Mouse (Mus musculus) MEL (cell line): ENCODE measurements at regions not wholly inside any gene's neighbourhood (a gene's known extent, or its start where the extent isn't known, plus 50 kb on each side); places are given as distances from the start of the nearest gene placed in this dataset.

Experiments used
- DNase-seq: peaks from one replicate; pipeline ENCODE4 v3.0.0; 2011; ENCODE audit warnings: low read depth, low spot score
- H3K27ac ChIP-seq: 2 replicates; pipeline ENCODE4 v1.5.1; 2012; ENCODE audit warnings: low read depth, mild to moderate bottlenecking, control low read depth, low read length, moderate library complexity; ENCODE audit not compliant: control insufficient read depth
- H3K27me3 ChIP-seq, 2 experiments: fragments of 150-350 bp in 1 of 2; sonication (generic) in 1 of 2; 2 replicates each; pipeline ENCODE4 v1.6.1; 2012; ENCODE audit warnings: low read length in 2 of 2, mild to moderate bottlenecking in 2 of 2, improper control_type of control experiment in 1 of 2, moderate library complexity in 1 of 2; ENCODE audit not compliant: insufficient read depth in 2 of 2, control insufficient read depth in 1 of 2
- H3K36me3 ChIP-seq, 2 experiments: 2 replicates each; pipeline ENCODE4 v1.6.1; 2012 to 2014; ENCODE audit warnings: low read length in 2 of 2, improper control_type of control experiment in 1 of 2, inconsistent platforms in 1 of 2, mild to moderate bottlenecking in 1 of 2; ENCODE audit not compliant: insufficient read depth in 2 of 2, control insufficient read depth in 1 of 2
- H3K4me1 ChIP-seq, 2 experiments: fragments of 150-350 bp in 1 of 2; sonication (generic) in 1 of 2; 2 replicates each; pipeline ENCODE4 v1.6.1; 2012; ENCODE audit warnings: low read length in 2 of 2, improper control_type of control experiment in 1 of 2, mild to moderate bottlenecking in 1 of 2; ENCODE audit not compliant: insufficient read depth in 2 of 2, control insufficient read depth in 1 of 2
- H3K4me3 ChIP-seq, 2 experiments: fragments of 150-350 bp in 1 of 2; sonication (generic) in 1 of 2; 2 replicates each; pipeline ENCODE4 v1.5.1; 2012; ENCODE audit warnings: low read depth in 2 of 2, low read length in 2 of 2, mild to moderate bottlenecking in 2 of 2, moderate library complexity in 2 of 2, control low read depth in 1 of 2, improper control_type of control experiment in 1 of 2; ENCODE audit not compliant: control insufficient read depth in 1 of 2, insufficient read depth in 1 of 2
- H3K79me2 ChIP-seq: 2 replicates; pipeline ENCODE4 v1.6.1; 2012; ENCODE audit warnings: mild to moderate bottlenecking, low read length, moderate library complexity; ENCODE audit not compliant: control insufficient read depth, poor library complexity, insufficient read depth
- H3K9ac ChIP-seq: 2 replicates; pipeline ENCODE4 v1.6.1; 2012; ENCODE audit warnings: low read depth, mild to moderate bottlenecking, control low read depth, low read length, moderate library complexity; ENCODE audit not compliant: control insufficient read depth, poor library complexity, severe bottlenecking
- H3K9me3 ChIP-seq: fragments of 150-350 bp; sonication (generic); replicated peaks from 2 replicates; pipeline ENCODE4 v1.6.1; 2012; ENCODE audit warnings: mild to moderate bottlenecking, low read length, improper control_type of control experiment, moderate library complexity; ENCODE audit not compliant: insufficient read depth
- EP300 ChIP-seq, 2 experiments: IDR thresholded peaks; 2 replicates each; pipeline ENCODE4 v1.6.1; 2011; ENCODE audit warnings: improper control_type of control experiment in 2 of 2, low read length in 2 of 2, low read depth in 1 of 2, mild to moderate bottlenecking in 1 of 2
- GATA1 ChIP-seq: IDR thresholded peaks from 2 replicates; pipeline ENCODE4 v1.6.1; 2011; ENCODE audit warnings: low read depth, low read length, improper control_type of control experiment
- MXI1 ChIP-seq: IDR thresholded peaks from 2 replicates; pipeline ENCODE4 v1.6.1; 2011; ENCODE audit warnings: mild to moderate bottlenecking, low read depth, low read length, improper control_type of control experiment
- POLR2AphosphoS2 ChIP-seq: IDR thresholded peaks from 2 replicates; pipeline ENCODE4 v1.6.1; 2011; ENCODE audit warnings: low read length, improper control_type of control experiment
- RCOR1 ChIP-seq: IDR thresholded peaks from 2 replicates; pipeline ENCODE4 v1.6.1; 2012; ENCODE audit warnings: low read depth, mild to moderate bottlenecking, inconsistent platforms, low read length, improper control_type of control experiment
- TCF12 ChIP-seq: IDR thresholded peaks from 2 replicates; pipeline ENCODE4 v1.6.1; 2014; ENCODE audit warnings: low read depth, mild to moderate bottlenecking, inconsistent platforms, low read length, improper control_type of control experiment, moderate library complexity
- USF2 ChIP-seq, 2 experiments: IDR thresholded peaks; 2 replicates each; pipeline ENCODE4 v1.6.1; 2011 to 2012; ENCODE audit warnings: improper control_type of control experiment in 2 of 2, low read length in 2 of 2, borderline replicate concordance in 1 of 2, inconsistent platforms in 1 of 2, low read depth in 1 of 2, mild to moderate bottlenecking in 1 of 2; ENCODE audit not compliant: insufficient read depth in 1 of 2
- ZKSCAN1 ChIP-seq: IDR thresholded peaks from 2 replicates; pipeline ENCODE4 v1.6.1; 2012; ENCODE audit warnings: low read depth, mild to moderate bottlenecking, inconsistent platforms, low read length, improper control_type of control experiment, moderate library complexity

DNA sequence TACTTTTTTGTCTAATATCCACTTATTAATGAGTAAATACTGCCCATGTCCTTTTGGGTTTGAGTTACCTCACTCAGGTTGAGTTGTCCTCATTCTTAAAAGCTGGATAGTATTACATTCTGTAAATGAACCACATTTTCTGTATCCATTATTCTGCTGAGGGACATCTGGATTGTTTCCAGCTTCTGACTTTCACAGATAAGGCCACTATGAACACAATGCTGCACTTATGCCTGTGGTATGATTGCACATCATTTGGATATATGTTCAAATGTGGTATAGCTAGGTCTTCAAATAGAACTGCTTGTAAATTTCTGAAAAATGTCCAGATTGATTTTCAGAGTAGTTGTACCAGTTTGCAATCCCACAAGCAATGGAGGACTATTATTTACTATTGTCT lies 676.4 kb upstream of the Tgif2lx1 start:
- Histone ChIP-seq H3K9me3 (no peaks in the 10 kb centered on the region), H3K9ac (no peak overlapping the region), H3K36me3 (no peaks in the 10 kb centered on the region), H3K27ac (no peak overlapping the region), H3K27me3 (no peaks in the 10 kb centered on the region), H3K79me2 (no peaks in the 10 kb centered on the region), H3K4me1 (no peaks in the 10 kb centered on the region), H3K4me3 (no peak overlapping the region)
- DNase-seq, result peak; percentile 60
- no peak for TF ChIP-seq USF2 (IDR thresholded peaks at IDR 0.05; ENCODE audit: borderline replicate concordance in 1 of 2, insufficient read depth in 1 of 2, low read depth in 1 of 2, low read length in 2 of 2)
- 0 out of 2 replicates have a peak, but pooled peaks have one; percentile 12 for TF ChIP-seq RCOR1
- no peak for TF ChIP-seq POLR2AphosphoS2
- no peak for TF ChIP-seq MXI1
- peak; percentile 38; the same call in 1 of the 2 replicates for TF ChIP-seq TCF12
- TF ChIP-seq EP300 (IDR thresholded peaks at IDR 0.05; ENCODE audit: low read depth in 1 of 2, low read length in 2 of 2), result peak in 1 of 2 experiments; percentile 31; a peak in 1 of 4 replicates
- peak; percentile 54 for TF ChIP-seq GATA1
- TF ChIP-seq ZKSCAN1, result no peak
